In the genomic region with DNA sequence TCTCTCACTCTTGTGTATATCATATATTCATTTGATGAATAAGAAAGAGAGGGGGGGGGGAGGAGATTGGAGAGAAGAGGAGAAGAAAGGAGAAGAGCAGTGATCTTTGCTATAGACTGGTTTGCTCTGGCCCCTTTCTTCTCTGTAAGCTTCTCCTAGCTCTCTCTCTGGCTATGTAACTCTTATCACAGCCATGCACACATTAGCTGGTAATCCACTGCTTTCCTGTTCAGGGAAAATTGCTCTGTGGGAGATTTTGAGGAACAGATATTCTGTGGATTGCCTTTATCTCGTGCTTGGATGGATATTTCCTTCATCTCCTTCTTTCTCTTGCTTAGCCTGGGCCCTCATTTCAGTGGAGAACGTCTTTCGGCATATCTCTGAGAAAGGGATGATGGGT, we compare ENCODE assay signal across 24 mouse cellular contexts.
"Had no signal": no experiment of that assay in that cellular context is flagged by ENCODE, and none has a peak within 500 bp of the region (broad histone marks: within the 10 kb centered on the region; RNA-seq: fewer than 3 reads in every experiment).

No protein-coding gene starts in this region.

- H3K4me3 ChIP-seq: heart, embryonic 10.5 days; heart, embryonic 12.5 days; hindbrain, embryonic 10.5 days; hindbrain, embryonic 12.5 days; intestine, embryonic 15.5 days; layer of hippocampus, adult 2 months; left cerebral cortex, adult 2 months; limb, embryonic 10.5 days; limb, embryonic 12.5 days; liver, embryonic 13.5 days had no signal

- DNase-seq: gastrocnemius, postnatal 14 days; heart, adult 18-20 months; heart, postnatal 10 days; heart, postnatal 4 days; kidney, adult 18-20 months; kidney, adult 8-10 months; kidney, postnatal 10 days; kidney, postnatal 25 days; kidney, postnatal 4 days; liver; liver, embryonic 13.5 days had no signal

- H3K9ac ChIP-seq: heart, embryonic 12.5 days; hindbrain, embryonic 12.5 days; hindbrain, embryonic 14.5 days; intestine, embryonic 15.5 days; limb, embryonic 12.5 days; liver, embryonic 13.5 days had no signal

- H3K4me1 ChIP-seq: heart, embryonic 10.5 days; heart, embryonic 12.5 days; hindbrain, embryonic 10.5 days; hindbrain, embryonic 12.5 days; intestine, embryonic 15.5 days; limb, embryonic 10.5 days; limb, embryonic 12.5 days; liver, embryonic 13.5 days had no signal

- H3K9me3 ChIP-seq: heart, embryonic 10.5 days; heart, embryonic 12.5 days; hindbrain, embryonic 10.5 days; hindbrain, embryonic 12.5 days; intestine, embryonic 15.5 days; limb, embryonic 10.5 days; limb, embryonic 12.5 days; liver, embryonic 13.5 days had no signal

- ATAC-seq: hindbrain, embryonic 16.5 days; inflammation-experienced regulatory T-cells, adult 6 months; intestine, embryonic 15.5 days; intestine, postnatal 0 days had no signal

- H3K36me3 ChIP-seq: heart, embryonic 10.5 days; heart, embryonic 12.5 days; hindbrain, embryonic 10.5 days; hindbrain, embryonic 12.5 days; intestine, embryonic 15.5 days; limb, embryonic 10.5 days; limb, embryonic 12.5 days; liver, embryonic 13.5 days had no signal

- H3K27ac ChIP-seq: heart, embryonic 10.5 days; hindbrain, embryonic 10.5 days; hindbrain, embryonic 12.5 days; hindbrain, embryonic 14.5 days; intestine, embryonic 15.5 days; layer of hippocampus, adult 2 months; left cerebral cortex, adult 2 months; limb, embryonic 10.5 days; limb, embryonic 12.5 days; liver, embryonic 13.5 days had no signal

- H3K27me3 ChIP-seq: heart, embryonic 12.5 days; hindbrain, embryonic 12.5 days; intestine, embryonic 15.5 days; limb, embryonic 12.5 days; liver, embryonic 13.5 days had no signal
